Mouse (Mus musculus): Measurements from ENCODE around the gene Dusp5.

The Dusp5 gene

GRCm38 (mm10) chr19:53543602-53544001, 14.7 kb downstream of the Dusp5 start:
- DNase-seq (ENCODE audit: extremely low read depth, low read depth, low spot score): no peak

- no peak for DNase-seq (ENCODE audit: extremely low read depth, low read depth, low spot score)
Measured at GRCm38 (mm10) chr19:53544923-53545561, 16.1 kb downstream of the Dusp5 start.

- no peak for DNase-seq (ENCODE audit: extremely low read depth, low read depth, low spot score)
Measured at GRCm38 (mm10) chr19:53547597-53547996, 18.7 kb downstream of the Dusp5 start.

GRCm38 (mm10) chr19:53550972-53551371, 22.1 kb downstream of the Dusp5 start:
- DNase-seq (ENCODE audit: extremely low read depth, low read depth, low spot score): no peak

GRCm38 (mm10) chr19:53552216-53552786, 23.4 kb downstream of the Dusp5 start:
- DNase-seq (ENCODE audit: extremely low read depth, low read depth, low spot score): no peak

- DNase-seq (ENCODE audit: extremely low read depth, low read depth, low spot score): no peak
Measured at GRCm38 (mm10) chr19:53552795-53553194, 23.9 kb downstream of the Dusp5 start.

GRCm38 (mm10) chr19:53554402-53554801, 25.5 kb downstream of the Dusp5 start:
- DNase-seq (ENCODE audit: extremely low read depth, low read depth, low spot score): no peak

- DNase-seq (ENCODE audit: extremely low read depth, low read depth, low spot score): no peak
Measured at GRCm38 (mm10) chr19:53554981-53555616, 26.2 kb downstream of the Dusp5 start.

- DNase-seq (ENCODE audit: extremely low read depth, low read depth, low spot score): no peak
Measured at GRCm38 (mm10) chr19:53556841-53557240, 27.9 kb downstream of the Dusp5 start.

- DNase-seq (ENCODE audit: extremely low read depth, low read depth, low spot score): no peak
Measured at GRCm38 (mm10) chr19:53557267-53557936, 28.5 kb downstream of the Dusp5 start.

GRCm38 (mm10) chr19:53560436-53560835, 31.5 kb downstream of the Dusp5 start:
- DNase-seq (ENCODE audit: extremely low read depth, low read depth, low spot score): no peak

- DNase-seq (ENCODE audit: extremely low read depth, low read depth, low spot score): no peak
Measured at GRCm38 (mm10) chr19:53564174-53564573, 35.3 kb downstream of the Dusp5 start.

GRCm38 (mm10) chr19:53565565-53566277, 36.8 kb downstream of the Dusp5 start:
- no peak for DNase-seq (ENCODE audit: extremely low read depth, low read depth, low spot score)

- DNase-seq (ENCODE audit: extremely low read depth, low read depth, low spot score): no peak
Measured at GRCm38 (mm10) chr19:53567864-53568263, 39.0 kb downstream of the Dusp5 start.

GRCm38 (mm10) chr19:53568553-53568952, 39.6 kb downstream of the Dusp5 start:
- DNase-seq (ENCODE audit: extremely low read depth, low read depth, low spot score): no peak

- no peak for DNase-seq (ENCODE audit: extremely low read depth, low read depth, low spot score)
Measured at GRCm38 (mm10) chr19:53571056-53571455, 42.1 kb downstream of the Dusp5 start.

- no peak for DNase-seq (ENCODE audit: extremely low read depth, low read depth, low spot score)
Measured at GRCm38 (mm10) chr19:53571501-53572428, 42.9 kb downstream of the Dusp5 start.

GRCm38 (mm10) chr19:53572607-53573006, 43.7 kb downstream of the Dusp5 start:
- DNase-seq (ENCODE audit: extremely low read depth, low read depth, low spot score): no peak

- no peak for DNase-seq (ENCODE audit: extremely low read depth, low read depth, low spot score)
Measured at GRCm38 (mm10) chr19:53573151-53573550, 44.2 kb downstream of the Dusp5 start.

GRCm38 (mm10) chr19:53574131-53574530, 45.2 kb downstream of the Dusp5 start:
- no peak for DNase-seq (ENCODE audit: extremely low read depth, low read depth, low spot score)

All from fat pad, adult 2 months (tissue).